Mouse (Mus musculus) layer of hippocampus, postnatal 36 days (tissue): Measurements from ENCODE around the gene Eef2k. TPM values are rescaled to one million over a fixed set of nuclear protein-coding genes. Genes with fewer than 3 reads are reported as not detected.
"Not testable (repeated sequence)": the region's sequence is repeated elsewhere in the genome, so short reads cannot be mapped to it uniquely, and the experiment has no call there.

Experiments
- DNase-seq, 2 experiments: peaks; one replicate each; pipeline ENCODE4 v3.0.0; 2022
- total RNA-seq, 2 experiments: library from RNA; stranded (reverse); gene quantifications; 2 replicates each; pipeline ENCODE4 v1.2.3; 2021

Gene Eef2k
- total RNA-seq, 2 experiments from 2014 or later: 24.8 to 26.7 TPM

DNA sequence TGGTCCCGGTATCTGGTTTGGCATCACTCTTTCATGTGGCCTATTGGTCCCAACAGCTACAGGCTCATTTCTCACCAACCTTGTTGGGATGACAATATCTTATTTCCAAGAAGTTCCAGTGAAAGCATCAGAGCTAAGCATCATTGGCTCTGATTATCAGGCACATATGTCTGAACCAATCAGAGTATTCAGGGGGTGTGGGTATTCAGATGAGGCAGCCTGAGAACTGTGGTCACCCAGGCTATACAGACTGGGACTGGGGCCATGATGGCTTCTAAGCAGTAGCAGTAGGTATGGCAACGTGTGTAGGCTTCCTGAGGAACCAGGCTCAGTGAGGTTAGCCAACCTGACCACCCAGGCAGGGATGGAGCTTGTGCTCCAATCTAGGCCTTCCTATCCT, 38.8 kb downstream of the Eef2k start:
- DNase-seq: no peak

DNA sequence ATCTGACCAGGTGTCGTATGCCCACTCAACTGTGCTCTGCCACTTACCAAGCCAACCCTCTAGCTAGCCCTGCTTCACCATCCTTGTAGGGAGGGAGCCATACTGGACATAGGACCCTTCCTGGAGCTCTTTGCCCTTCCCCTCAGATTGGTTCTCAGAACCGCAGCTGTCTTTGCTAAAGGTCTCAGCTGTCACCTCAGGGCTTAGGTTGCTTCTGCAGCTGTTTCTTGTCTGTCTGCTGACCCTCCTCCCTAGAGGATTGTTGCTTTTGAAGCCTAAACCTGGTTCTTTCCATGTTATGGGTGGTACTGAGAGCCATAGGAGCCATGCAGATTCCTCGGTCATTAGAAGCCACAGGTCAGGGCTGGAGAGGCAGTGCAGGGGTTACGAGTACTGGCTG, 40.0 kb downstream of the Eef2k start:
- DNase-seq: no peak

DNA sequence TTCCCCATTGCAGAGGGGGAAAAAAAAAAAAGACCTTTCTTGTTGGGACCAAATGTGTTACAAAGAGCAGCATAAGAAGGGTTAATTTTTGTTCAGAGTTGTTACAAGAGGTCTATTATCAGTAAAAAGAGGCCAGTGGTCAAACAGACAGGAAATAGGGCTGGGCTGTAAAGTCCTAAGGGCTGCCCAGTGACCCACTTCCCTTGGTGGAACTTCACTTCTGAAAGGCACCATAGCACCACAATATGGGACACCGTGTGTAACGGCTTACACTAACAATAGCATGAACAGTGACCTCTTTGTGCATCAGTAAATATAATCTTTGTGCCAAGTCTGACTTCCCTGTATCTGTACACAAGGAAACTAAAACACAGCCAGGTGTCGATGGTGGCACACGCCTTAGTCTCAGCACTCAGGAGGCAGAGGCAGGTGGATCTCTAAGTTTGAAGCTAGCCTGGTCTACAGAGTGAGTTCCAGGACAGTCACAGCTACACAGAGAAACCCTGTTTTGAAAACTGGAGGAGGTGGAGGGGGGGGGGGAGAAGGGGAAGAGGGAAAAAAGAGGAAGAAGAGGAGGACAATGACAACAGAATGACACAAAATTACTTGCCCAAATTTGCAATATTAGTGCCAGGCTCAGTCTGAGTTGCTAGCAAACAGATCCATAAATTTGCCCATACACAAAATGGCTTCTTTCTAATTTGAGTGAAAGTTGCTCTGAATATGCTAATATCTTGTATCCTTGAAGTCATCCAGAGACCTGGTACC, 41.1 kb downstream of the Eef2k start:
- DNase-seq: no peak

DNA sequence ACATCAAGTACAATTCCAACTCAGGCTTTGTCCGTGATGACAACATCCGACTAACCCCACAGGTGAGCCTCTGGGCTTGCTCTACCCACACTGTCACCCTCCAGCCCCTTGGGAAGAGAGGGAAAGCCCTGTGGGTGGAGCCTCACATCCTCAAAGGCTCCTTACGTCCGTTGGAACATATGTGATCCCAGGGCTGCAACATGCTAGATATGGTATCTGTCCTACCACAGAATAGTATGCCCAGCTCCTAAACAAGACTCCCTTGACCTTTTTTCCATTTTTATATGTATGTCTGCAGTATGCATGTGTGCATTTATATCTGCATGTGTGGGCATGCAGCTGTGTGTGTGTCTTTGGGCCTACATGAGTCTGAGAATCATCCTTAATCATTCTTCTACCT, 42.1 kb downstream of the Eef2k start:
- DNase-seq: no peak

DNA sequence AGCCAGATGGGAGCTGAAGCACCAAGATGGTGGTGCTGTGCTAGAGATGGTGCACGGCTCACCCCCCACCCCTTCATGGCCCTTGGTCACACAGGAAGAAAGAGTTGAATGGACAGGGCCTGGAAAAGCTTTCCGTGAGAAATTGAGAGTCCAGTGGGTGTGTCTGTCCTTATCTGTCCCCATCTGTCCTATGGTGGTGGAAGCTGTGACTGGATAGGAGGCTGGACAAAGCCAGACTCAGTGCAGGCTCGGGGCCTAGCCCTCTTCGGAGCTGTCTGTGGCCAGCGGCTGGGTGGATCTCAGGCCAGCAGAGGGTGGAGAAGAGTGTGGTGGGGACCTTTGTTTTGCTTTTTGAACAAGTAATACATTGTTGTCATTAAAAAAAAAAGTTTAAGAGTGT, 50.5 kb downstream of the Eef2k start:
- no peak for DNase-seq

DNA sequence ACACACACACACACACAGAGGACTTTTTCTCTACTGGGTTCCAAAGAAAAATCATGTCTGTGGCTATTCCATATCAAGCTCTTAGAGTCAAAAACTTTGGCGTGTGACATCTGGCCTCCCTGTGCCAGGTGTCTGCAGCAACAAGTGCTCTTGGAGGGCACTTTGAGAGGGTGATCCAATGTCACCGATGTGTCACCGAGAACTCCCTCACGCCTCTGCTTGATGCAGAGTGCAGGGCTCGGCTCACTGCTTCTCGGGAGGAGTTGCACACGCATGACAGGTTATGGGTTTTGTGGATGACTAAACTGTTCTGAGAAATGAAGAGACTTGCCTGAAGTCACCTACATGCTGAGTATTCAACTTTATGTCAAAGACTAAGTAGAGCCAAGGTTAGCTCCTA, 54.4 kb downstream of the Eef2k start:
- no peak for DNase-seq

DNA sequence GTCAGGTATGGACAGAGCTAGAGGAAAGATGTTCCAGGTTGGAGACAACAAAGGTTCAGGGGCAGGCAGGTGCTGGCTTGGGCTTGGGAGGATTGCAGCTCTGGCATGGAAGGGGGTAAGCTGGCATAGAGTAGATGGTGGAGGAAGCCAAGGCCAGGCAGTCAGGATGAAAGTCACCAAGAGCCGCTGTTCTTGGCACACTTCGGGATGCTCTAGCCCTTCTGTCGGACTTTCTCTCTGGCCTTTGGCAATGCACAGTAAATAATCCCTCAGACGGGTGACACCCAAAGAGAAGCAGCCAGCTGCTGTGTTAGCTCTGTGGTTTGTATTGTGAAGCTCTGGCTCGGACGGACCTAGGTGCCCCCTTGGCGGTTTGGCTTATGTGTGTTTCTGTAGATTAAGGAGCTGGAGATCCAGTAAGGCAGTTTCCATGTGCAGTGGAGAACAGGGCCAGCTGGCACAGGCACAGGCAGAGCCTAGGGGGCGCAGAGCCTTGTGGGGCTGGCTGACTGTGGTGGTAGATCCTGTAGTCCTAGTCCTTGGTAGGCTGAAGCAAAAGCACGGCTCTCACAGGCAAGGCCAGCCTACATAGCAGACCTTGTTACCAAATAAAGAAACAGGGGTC, 55.2 kb downstream of the Eef2k start:
- DNase-seq: no peak

DNA sequence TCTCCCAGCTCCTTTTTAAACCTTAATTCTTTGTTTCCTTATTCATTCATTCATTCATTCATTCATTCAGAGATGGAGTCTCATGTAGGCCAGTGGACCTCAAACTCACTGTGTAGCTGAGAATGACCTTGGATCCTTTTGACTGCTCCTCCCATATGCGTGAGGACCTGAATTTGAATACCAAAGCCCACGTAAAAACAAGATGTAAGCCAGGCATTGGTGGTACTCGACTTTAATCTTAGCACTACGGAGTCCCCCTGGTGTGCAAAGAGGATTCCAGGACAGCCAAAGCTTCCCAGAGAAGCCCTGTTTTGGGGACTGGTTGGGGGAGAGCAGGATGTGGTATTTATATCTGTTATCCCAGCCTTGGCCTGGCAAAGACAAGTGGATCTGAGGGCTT, 57.6 kb downstream of the Eef2k start:
- no peak for DNase-seq

DNA sequence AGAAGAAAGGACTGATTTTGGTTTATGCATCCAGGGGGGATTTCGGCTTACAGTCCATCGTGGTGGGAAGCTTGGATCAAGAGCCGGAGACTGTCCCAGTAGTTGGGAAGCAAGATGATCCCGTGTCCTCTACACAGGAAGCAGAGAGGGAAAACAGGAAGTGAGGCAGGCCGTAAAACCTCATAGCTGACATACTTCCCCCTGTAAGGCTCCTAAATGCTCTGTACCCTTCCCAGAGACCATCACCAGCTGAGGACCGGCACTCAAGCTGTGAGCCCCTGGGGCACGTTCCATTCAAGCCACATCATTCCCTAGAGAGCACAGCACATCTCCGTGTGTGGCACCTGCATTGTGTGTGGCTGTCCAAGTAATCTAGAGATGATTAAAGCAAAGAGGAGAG, 59.1 kb downstream of the Eef2k start:
- no peak for DNase-seq

DNA sequence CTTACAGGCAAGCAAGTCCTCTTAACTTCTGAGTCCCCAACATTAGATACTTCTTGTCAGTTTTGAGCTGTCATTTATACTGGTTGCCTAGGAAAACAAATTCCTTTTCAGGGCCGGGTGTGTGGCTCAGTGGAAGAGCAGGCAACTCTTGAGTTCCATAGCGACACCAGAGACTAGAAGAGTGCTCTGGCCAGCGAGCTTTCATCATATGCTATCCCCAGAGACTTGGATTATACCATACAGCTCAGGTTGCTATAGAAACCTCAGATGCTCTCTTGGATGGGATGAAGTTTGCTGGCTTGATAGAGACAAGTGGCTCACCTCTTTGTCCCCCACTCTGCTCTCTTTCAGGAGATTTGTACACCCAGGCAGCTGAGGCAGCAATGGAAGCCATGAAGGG, 60.3 kb downstream of the Eef2k start:
- no peak for DNase-seq

DNA sequence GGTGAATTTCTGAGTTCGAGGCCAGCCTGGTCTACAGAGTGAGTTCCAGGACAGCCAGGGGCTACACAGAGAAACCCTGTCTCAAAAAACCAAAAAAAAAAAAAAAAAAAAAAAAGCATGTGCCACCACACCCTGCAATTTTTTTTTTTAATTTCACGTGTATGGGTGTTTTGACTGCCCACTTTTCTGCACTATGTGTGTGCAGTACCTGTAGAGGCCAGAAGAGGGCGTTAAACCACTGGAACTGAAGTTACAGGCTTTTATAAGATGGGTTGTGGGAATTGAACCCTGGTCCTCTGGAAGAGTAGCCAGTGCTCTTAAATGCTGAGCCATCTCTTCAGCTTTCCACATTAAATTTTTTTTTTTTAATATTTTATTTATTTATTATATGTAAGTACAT, 67.5 kb downstream of the Eef2k start:
- DNase-seq: not testable (repeated sequence)

DNA sequence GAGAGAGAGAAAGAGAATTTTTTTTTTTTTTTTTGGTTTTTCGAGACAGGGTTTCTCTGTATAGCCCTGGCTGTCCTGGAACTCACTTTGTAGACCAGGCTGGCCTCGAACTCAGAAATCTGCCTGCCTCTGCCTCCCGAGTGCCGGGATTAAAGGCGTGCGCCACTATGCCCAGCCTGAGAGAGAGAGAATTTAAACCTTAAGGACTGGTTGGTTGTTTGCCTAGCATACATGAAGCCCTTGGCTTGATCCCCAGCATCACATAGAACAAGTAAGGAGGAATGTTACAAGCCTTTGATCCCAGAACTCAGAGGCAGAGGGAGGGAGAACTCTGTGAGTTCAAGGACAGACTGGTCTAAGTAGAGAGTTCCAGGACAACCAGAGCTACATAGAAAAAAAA, 68.6 kb downstream of the Eef2k start:
- not testable (repeated sequence) for DNase-seq

DNA sequence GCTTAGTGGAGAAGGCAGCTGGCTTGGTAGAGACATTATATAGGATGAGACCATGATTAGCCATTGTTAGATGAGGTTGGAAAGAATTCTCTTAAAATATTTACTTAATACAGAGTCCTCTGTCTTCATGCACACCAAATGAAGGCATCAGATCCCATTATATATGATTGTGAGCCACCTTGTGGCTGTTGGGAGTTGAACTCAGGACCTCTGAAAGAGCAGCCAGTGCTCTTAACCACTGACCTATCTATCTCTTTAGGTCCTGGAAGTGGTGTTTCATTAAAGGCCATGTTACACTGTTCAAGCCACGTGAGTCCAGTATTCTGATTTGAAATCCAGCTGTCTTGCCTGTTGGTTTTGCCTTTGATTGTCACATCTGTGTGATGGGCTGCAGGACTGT, 70.7 kb downstream of the Eef2k start:
- DNase-seq: no peak

DNA sequence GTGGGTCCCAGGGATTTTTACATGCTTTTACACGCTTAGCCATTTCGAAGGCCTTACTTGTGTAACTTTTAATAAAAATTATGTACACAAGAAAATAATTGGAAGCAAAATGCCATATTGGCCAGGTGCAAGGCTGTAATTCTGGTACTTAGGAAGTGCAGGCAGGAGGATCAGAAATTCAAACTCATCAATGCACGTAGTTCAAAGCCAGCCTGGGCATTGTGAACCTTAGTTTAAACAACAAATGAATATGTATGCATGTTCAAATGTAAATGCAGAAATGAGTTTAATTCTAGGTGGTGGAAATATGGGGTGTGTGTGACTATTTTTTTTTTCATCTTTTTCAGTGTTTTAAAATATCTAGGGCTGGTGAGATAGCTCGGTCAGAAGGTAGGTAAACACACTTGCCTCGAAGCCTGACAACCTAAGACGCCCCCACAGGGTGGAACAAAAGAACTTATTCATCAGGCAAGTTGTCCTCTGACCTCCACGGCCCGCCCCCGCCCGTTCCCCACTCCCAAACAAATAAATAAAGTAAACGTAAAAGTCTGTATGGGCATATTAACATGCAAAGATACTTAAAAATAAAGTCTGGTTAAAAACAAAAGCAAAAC, 73.7 kb downstream of the Eef2k start:
- DNase-seq: no peak

DNA sequence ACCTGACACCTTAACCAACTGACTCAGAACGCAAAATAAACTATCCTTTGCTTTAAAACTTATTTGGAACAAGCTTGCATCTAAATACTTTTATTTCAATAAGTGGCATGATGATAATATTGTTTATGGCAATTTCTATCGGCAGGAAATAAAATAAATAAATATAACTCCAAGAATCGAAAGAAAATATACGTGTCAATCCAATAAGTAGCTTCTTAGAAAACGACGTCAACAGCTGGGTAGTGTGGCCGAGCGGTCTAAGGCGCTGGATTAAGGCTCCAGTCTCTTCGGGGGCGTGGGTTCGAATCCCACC, 74.6 kb downstream of the Eef2k start:
- no peak for DNase-seq

DNA sequence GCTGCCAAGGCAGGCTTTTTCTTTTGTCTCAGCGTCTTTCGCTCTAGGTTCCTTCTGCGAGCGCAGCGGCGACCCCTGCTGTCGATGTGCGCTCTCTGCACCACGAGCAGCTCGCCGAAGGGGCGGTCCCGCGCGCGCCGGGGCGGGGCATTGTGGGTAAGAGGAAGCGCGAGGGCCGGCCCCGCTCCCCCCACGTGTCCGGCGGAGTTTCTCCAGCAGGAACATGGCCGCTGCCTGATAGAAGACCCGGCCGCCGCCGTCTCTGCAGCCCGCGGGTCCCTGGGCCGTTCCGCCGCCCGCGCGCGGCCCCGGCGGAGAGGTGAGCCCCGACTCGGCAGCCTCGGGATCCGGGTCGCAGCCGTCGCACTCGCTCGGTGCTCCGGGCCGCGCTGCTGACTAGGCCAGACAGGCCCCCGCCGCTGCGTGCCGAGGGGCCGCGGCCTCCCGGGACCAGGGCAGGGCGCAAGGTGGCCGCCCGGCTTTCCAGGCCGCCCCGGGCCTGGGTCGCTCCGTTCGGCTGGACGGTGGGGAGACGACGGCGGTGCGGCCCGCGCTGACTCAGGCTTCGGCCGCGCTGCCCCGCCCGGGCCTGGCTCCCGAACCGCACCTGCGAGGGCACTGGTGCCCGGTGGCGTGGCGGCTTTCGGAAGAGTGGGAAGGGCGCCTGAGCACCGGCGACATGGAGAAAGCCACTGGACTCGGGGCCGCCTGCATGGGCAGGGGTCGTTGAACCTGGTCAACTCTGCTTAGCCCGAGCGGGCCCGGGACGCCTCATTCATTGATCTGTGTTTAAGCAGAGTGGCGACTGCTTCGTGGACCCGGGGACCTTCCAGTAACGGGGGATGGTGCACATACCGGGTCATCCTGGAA, 75.2 kb downstream of the Eef2k start, which contains the start of gene Polr3e:
Gene Polr3e (plus strand): TSS at position 153 of the 870 bp plus-strand sequence.
- DNase-seq: peak; percentile 99 to 100

DNA sequence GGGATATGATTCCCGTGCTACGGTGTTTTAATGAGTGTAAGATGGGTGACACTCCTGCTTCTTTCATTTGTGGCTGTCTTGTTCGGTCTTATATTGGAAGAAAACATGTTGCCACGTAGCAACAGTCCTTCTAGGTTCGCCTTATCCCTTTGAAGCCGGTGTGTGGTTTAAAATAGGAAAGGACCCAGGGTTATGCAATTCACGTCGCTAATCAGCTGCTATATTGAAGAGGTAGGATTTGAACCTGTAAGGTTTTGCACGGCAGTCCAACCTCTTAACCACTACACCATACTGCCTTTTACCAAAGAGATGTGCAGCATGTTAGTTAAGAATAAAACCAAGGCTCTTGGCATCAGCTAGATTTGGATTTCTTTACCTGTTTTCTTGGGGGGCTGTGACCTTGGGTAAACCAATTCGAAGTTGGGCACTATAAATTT, 75.9 kb downstream of the Eef2k start:
- DNase-seq: peak; percentile 35 to 40

DNA sequence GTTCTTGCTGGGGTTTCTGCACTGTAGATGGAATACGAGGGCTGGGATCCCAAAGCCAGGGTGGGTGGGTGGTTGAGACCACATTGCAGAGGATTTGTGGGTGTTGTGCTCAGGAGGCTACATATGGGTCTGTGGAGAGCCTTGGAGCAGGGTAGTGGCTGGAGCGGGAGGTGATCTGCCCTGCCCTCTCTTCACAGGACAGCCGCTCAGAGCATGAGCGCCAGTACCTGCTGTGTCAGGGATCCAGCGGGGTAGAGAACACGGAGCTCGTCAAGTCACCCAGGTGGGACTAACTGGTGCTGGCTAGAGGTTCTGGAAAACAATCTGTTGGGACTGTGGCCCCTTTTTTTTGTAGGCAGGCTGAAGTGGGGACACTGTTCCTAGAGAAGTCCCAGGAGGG, 90.5 kb downstream of the Eef2k start:
- DNase-seq: no peak

DNA sequence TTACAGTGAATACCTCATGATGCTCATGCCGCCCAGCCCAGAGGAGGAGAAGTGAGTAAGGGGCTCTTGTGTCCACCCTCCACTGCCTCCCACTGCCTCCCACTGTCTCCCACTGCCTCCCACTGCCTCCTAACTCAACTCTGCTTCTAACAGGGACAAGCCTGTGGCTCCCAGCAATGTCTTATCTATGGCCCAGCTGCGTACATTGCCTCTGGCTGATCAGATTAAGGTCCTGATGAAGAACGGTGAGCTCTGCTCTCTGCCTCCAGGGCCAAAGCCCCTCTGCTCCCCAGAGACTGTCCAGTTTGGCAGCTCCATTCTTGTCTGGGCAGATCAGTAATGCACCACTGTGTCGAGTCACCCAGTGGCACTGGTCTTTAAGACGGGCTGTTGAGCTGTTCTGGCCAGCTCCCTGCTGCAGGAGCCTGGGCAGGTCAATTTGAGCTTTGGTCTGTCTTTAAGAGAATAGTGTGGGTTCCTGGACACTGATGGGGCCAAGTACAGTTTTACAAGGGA, 91.1 kb downstream of the Eef2k start:
- DNase-seq: no peak

DNA sequence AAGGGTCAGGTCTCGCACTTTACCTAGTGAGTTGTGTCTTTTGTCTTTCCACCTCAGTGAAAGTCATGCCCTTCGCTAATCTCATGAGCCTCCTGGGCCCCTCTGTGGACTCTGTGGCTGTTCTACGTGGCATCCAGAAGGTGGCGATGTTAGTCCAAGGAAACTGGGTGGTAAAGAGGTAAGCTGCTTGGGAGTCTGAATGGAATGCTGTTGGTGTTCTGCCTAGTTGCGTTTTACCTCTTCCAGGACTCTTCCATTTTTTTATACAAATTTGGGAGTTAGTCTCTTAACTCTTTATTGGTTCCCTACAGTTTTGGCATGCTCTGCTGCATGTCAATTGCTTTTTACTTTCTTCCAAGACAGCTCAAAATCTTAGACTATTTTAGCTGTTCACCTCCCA, 92.1 kb downstream of the Eef2k start:
- peak; percentile 25 to 37 for DNase-seq

DNA sequence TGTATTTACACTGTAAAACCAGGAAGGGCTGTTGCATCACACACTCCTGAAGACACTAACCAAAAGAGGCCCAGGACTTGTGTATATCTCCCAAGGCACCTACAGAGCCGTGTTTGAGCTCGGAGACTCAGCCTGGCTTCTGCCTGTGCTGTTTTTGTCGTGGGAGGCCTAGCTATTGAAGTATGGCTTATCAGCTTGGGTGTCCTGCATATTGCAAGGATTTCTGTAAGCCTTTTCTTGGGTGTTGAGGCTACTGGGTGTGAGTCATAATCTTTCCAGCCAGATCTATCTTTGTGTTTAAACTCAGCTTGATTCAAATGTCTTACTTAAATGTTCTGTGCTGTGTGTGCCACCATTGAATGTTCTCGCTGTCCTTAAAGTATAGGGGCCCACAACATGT, 93.9 kb downstream of the Eef2k start:
- DNase-seq: no peak

DNA sequence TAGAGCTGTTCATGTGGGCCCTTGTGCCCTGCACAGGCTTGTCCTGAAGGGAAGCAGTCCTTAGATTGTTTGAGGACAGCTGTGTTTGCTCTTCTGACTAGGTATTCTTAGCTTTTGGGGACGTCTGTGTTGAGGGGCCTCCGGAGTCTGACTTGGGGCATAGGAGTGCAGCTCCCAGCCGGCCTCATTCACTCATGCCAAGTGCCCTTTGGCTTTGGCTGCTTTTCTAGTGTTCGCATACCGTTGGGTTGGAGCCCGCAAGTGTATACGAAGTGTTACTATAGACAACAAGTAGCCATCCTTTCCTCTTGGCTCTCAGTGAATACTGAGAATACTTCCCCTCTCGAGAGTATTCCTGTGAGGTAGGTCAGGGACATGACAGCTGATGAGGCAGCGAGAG, 95.6 kb downstream of the Eef2k start:
- DNase-seq: no peak

DNA sequence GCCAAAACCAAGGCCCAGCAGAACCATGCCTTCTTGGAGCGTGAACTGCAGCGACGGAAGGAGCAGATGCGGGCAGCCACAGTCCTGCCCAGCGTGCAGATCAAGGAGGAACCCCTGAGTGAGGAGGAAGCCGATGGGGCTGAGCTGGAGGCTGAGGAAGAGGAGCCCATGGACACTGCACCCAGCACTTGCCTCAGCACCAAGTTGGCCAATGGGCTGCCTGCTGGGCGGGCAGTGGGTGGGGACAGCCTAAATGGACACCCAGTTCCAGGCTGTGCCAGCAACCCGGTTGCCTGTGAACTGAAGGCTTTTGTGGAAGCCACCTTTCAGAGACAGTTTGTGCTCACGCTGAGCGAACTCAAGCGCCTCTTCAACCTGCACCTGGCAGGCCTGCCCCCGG, 97.7 kb downstream of the Eef2k start:
- peak; percentile 22 to 26 for DNase-seq
